Mouse (Mus musculus): ENCODE results near the gene Krtdap.

DNA sequence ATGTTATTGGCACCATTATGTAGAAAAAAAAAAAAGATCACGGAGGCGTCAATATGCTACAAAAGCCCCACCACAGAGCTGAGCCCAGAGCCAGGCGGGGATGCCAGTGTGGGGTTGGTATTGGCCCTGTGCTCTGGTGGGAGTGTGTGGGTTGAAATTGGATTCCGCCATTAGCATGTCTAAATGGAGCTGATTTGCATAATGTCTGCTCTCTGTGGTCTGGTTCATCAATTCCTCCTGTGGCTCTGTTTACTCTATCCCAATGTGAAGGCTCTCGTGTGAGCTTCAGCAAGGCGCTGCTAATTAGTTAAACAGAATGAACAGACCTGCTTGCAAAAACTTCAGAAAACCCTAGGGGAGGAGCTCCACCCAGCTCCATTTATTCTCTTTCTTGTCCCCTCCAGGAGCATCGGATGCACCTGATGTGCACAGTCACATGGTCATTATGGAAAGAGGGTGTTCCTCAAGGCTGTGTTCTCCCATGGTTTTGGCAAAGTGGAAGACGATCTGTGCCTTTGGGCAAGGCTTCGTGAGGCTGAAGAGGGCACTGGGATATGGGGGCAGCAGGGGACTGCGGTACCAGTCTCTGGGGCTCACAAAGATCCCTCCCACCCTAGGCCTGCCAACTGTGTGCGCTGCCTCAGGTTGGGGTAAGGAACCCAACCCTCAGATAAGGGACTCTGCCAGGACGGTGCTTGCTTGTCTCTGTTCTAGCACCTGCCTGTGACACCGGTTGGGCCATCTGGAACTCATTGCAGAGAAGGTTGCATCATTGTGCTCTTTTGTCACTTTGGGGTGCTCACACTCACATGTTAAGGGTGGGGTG, 1.8 kb upstream of the Krtdap start:
- TF ChIP-seq CTCF (IDR thresholded peaks at IDR 0.05; ENCODE audit: low read depth, low read length): no peak
- no peak for TF ChIP-seq EP300 (IDR thresholded peaks at IDR 0.05; ENCODE audit: insufficient read depth, low read depth, low read length)
- no peak for TF ChIP-seq POLR2A (IDR thresholded peaks at IDR 0.05; ENCODE audit: insufficient read depth, low read length)
